Mouse (Mus musculus): Measurements from ENCODE around the gene Scn8a. TPM values are rescaled to one million over a fixed set of nuclear protein-coding genes. Genes with fewer than 3 reads are reported as not detected.
"Not testable (repeated sequence)": the region's sequence is repeated elsewhere in the genome, so short reads cannot be mapped to it uniquely, and the experiment has no call there.

The Scn8a gene
- 1 to 10 TPM; 2.5 to 5.6 TPM for total RNA-seq (2021)
- long read RNA-seq, experiment 1, partial matches to known transcripts = 0 of 1 reads
- long read RNA-seq, experiment 1, other reads (novel, unspliced or antisense) = 1 of 1 reads
- long read RNA-seq, experiment 2, partial matches to known transcripts = 0 of 1 reads
- long read RNA-seq, experiment 2, other reads (novel, unspliced or antisense) = 1 of 1 reads

- no peak for DNase-seq
Measured at GRCm38 (mm10) chr15:100869558-100869957, at the start of gene Scn8a. Gene Scn8a (plus strand): TSS chr15:100869858.

- DNase-seq = no peak
Measured at GRCm38 (mm10) chr15:100821824-100822223, 47.8 kb upstream of the Scn8a start.

- DNase-seq = not testable (repeated sequence)
Measured at GRCm38 (mm10) chr15:100822370-100822769, 47.3 kb upstream of the Scn8a start.

- no peak for DNase-seq
Measured at GRCm38 (mm10) chr15:100825249-100825856, 44.3 kb upstream of the Scn8a start.

GRCm38 (mm10) chr15:100826076-100826475, 43.6 kb upstream of the Scn8a start:
- no peak for DNase-seq

- DNase-seq = no peak
Measured at GRCm38 (mm10) chr15:100829775-100830174, 39.9 kb upstream of the Scn8a start.

- no peak for DNase-seq
Measured at GRCm38 (mm10) chr15:100830682-100831081, 39.0 kb upstream of the Scn8a start.

GRCm38 (mm10) chr15:100832144-100832543, 37.5 kb upstream of the Scn8a start:
- no peak for DNase-seq

- no peak for DNase-seq
Measured at GRCm38 (mm10) chr15:100832784-100833183, 36.9 kb upstream of the Scn8a start.

GRCm38 (mm10) chr15:100836729-100837128, 32.9 kb upstream of the Scn8a start:
- DNase-seq = no peak

GRCm38 (mm10) chr15:100838607-100839207, 31.0 kb upstream of the Scn8a start:
- DNase-seq = peak; percentile 71

GRCm38 (mm10) chr15:100844336-100844735, 25.3 kb upstream of the Scn8a start:
- DNase-seq = no peak

GRCm38 (mm10) chr15:100845049-100845879, 24.4 kb upstream of the Scn8a start:
- peak; percentile 8 for DNase-seq

- DNase-seq = no peak
Measured at GRCm38 (mm10) chr15:100847193-100847592, 22.5 kb upstream of the Scn8a start.

- no peak for DNase-seq
Measured at GRCm38 (mm10) chr15:100857586-100857985, 12.1 kb upstream of the Scn8a start.

- peak; percentile 8 for DNase-seq
Measured at GRCm38 (mm10) chr15:100860856-100861255, 8.8 kb upstream of the Scn8a start.

- DNase-seq = no peak
Measured at GRCm38 (mm10) chr15:100865556-100865955, 4.1 kb upstream of the Scn8a start.

- peak; percentile 87 for DNase-seq
Measured at GRCm38 (mm10) chr15:100870001-100870774, 530 bp downstream of the Scn8a start.

- DNase-seq = peak; percentile 61
Measured at GRCm38 (mm10) chr15:100870775-100871106, 1.1 kb downstream of the Scn8a start.

- peak; percentile 3 for DNase-seq
Measured at GRCm38 (mm10) chr15:100871107-100872011, 1.7 kb downstream of the Scn8a start.

- DNase-seq = peak; percentile 92
Measured at GRCm38 (mm10) chr15:100873155-100873554, 3.5 kb downstream of the Scn8a start.
